Mouse (Mus musculus): ENCODE measurements at regions not wholly inside any gene's neighbourhood (a gene's known extent, or its start where the extent isn't known, plus 50 kb on each side); places are given as distances from the start of the nearest gene placed in this dataset.
A peak's percentile ranks its signal among the peaks of the same experiment; 100 is the strongest.

- no peak for DNase-seq (ENCODE audit: low spot score in 2 of 2)
These were observed 210.6 kb downstream of the Csnka2ip start for GRCm38 (mm10) chr16:64391440-64392197.

- DNase-seq (ENCODE audit: low spot score in 2 of 2): no peak
These were observed 233.4 kb downstream of the Csnka2ip start for GRCm38 (mm10) chr16:64368608-64369399.

GRCm38 (mm10) chr16:64347940-64348339, 254.3 kb downstream of the Csnka2ip start:
- DNase-seq (ENCODE audit: low spot score in 2 of 2): no peak

- DNase-seq (ENCODE audit: low spot score in 2 of 2): no peak
These were observed 269.2 kb downstream of the Csnka2ip start for GRCm38 (mm10) chr16:64332887-64333455.

- DNase-seq (ENCODE audit: low spot score in 2 of 2): peak in 1 of 2 experiments; percentile 10
These were observed 269.9 kb downstream of the Csnka2ip start for GRCm38 (mm10) chr16:64332195-64332886.

- DNase-seq (ENCODE audit: low spot score in 2 of 2): no peak
These were observed 272.7 kb downstream of the Csnka2ip start for GRCm38 (mm10) chr16:64329264-64330060.

- no peak for DNase-seq (ENCODE audit: low spot score in 2 of 2)
These were observed 283.3 kb downstream of the Csnka2ip start for GRCm38 (mm10) chr16:64318796-64319493.

GRCm38 (mm10) chr16:64316831-64317230, 285.4 kb downstream of the Csnka2ip start:
- no peak for DNase-seq (ENCODE audit: low spot score in 2 of 2)

GRCm38 (mm10) chr16:64293507-64293906, 308.7 kb downstream of the Csnka2ip start:
- DNase-seq (ENCODE audit: low spot score in 2 of 2): no peak

- DNase-seq (ENCODE audit: low spot score in 2 of 2): no peak
These were observed 316.9 kb downstream of the Csnka2ip start for GRCm38 (mm10) chr16:64285306-64285705.

GRCm38 (mm10) chr16:64275860-64276597, 326.2 kb downstream of the Csnka2ip start:
- DNase-seq (ENCODE audit: low spot score in 2 of 2): no peak

- no peak for DNase-seq (ENCODE audit: low spot score in 2 of 2)
These were observed 326.8 kb downstream of the Csnka2ip start for GRCm38 (mm10) chr16:64275420-64275819.

- DNase-seq (ENCODE audit: low spot score in 2 of 2): peak; percentile 3 to 4
These were observed 337.1 kb downstream of the Csnka2ip start for GRCm38 (mm10) chr16:64264960-64265736.

GRCm38 (mm10) chr16:64251155-64251554, 351.1 kb downstream of the Csnka2ip start:
- no peak for DNase-seq (ENCODE audit: low spot score in 2 of 2)

GRCm38 (mm10) chr16:64248743-64249142, 353.5 kb downstream of the Csnka2ip start:
- DNase-seq (ENCODE audit: low spot score in 2 of 2): no peak

- no peak for DNase-seq (ENCODE audit: low spot score in 2 of 2)
These were observed 356.3 kb downstream of the Csnka2ip start for GRCm38 (mm10) chr16:64245942-64246341.

- no peak for DNase-seq (ENCODE audit: low spot score in 2 of 2)
These were observed 360.4 kb upstream of the Epha3 start for GRCm38 (mm10) chr16:64224336-64224735.

- DNase-seq (ENCODE audit: low spot score in 2 of 2): no peak
These were observed 352.7 kb upstream of the Epha3 start for GRCm38 (mm10) chr16:64216671-64217070.

- DNase-seq (ENCODE audit: low spot score in 2 of 2): no peak
These were observed 347.9 kb upstream of the Epha3 start for GRCm38 (mm10) chr16:64211895-64212294.

Measured in left cerebral cortex, adult 9 months (tissue).